Mouse (Mus musculus): ENCODE results near the gene Gm21987. TPM values are rescaled to one million over a fixed set of nuclear protein-coding genes. Genes with fewer than 3 reads are reported as not detected.

The Gm21987 gene
- polyA plus RNA-seq, 1 experiment from 2014 or later, result not detected

DNA sequence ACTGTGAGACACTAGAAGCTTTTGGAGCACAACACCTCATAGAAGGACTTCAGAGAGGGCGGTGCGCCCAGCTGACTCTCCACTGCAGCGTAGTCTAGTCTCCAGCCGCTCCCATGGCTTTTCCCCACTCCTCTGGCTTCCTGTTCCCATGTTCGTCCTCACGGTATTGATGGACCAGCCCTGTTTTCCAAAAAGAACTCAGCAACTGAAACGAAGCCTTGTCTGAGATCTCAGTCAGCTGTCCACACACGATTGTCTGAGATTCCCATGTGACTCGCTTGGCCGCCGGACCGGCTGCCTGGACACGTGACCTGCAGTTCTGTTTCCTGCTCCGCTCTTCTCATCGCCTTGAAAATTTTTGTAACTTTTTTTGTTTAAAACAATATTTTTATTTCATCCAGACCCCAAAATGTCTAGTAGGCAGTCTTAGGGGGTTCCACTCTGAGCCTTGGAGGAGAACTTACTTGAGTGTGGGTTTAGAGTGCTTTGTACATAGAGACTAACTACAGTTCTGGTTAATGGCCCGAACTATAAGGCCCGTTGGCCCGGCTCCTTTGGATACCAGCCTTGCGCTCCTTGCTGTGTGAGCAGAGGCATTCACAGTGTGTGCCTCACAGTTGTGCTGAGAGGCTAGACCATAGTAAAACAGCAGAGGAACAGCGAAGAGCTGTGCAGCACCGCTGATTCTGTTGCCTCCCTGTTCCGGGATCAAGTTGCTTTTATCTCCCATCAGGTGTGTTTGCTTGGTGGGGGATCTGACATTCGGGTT lies 45.5 kb downstream of the Gm21987 start:
- Histone ChIP-seq H3K4me1 (no peaks in the 10 kb centered on the region), H3K4me3 (no peak overlapping the region), H3K36me3 (no peaks in the 10 kb centered on the region), H3K9me3 (replicated peaks) (no peaks in the 10 kb centered on the region), H3K27ac (replicated peaks) (no peak overlapping the region), H3K27me3 (ENCODE audit: low read depth, poor library complexity, severe bottlenecking) (no peaks in the 10 kb centered on the region)
- 85% methylated on average over 23 of the region's 23 CpGs for WGBS
- DNase-seq (ENCODE audit: low spot score), result no peak

DNA sequence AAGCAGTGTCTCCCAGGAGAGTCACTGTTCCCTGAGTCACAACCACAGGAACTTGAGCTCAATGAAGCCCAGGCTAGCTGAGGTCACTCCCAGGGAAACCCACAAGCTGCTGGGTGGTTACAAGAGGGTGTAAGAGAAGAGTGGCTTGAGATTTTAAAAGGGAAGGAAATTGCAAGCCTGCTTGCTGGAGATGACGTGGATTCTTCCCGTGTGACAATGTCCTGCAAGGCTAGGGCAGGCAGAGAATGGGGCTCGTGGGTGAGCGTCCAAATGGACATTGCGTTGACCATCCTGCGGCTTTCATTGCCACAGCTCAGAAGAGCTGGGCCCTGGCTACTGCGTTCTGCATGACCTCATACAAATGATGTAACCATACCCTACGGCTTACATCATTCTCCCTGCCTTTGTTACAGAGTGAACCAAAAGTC lies 47.4 kb downstream of the Gm21987 start:
- Histone ChIP-seq H3K36me3 (no peaks in the 10 kb centered on the region), H3K9me3 (replicated peaks) (no peaks in the 10 kb centered on the region), H3K27ac (replicated peaks) (no peak overlapping the region), H3K27me3 (ENCODE audit: low read depth, poor library complexity, severe bottlenecking) (no peaks in the 10 kb centered on the region), H3K4me3 (no peak overlapping the region), H3K4me1 (peaks cover 2% of the 10 kb centered on the region)
- 89% methylated on average over 8 of the region's 8 CpGs for WGBS
- DNase-seq (ENCODE audit: low spot score), result no peak

DNA sequence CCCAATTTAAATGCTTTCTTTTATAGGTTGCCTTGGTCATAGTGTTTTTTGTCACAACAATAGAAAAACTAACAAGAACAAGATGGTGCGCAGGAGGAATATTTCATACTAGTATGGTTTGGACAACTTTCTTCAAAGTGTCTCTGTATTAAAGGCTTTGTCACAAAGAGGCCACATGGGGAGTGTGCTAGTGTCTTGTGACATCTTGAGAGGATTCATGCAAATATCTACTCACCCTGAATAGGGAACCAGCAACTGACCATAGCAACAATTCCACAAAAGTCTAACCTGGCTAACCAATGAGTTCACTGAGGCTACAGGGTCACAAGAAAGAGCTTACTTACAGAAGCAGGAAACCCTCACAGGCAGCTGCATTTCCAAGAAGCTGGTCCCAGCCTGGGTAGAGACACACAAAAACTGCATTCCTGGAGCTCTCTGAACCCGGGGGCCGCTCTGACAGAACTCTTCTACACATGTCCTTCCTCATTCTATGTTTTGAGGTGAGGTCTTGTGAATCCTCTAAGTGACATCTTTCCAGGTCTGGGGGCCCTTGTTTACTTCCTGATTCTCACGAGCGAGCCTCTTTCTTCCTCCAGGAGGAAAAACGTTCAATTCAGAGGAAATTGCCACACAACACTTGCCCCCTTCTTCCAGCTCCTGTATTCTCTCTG lies 48.4 kb downstream of the Gm21987 start:
- Histone ChIP-seq H3K9me3 (replicated peaks) (no peaks in the 10 kb centered on the region), H3K4me1 (peaks cover 12% of the 10 kb centered on the region), H3K4me3 (no peak overlapping the region), H3K36me3 (no peaks in the 10 kb centered on the region), H3K27me3 (ENCODE audit: low read depth, poor library complexity, severe bottlenecking) (no peaks in the 10 kb centered on the region), H3K27ac (replicated peaks) (no peak overlapping the region)
- no peak for DNase-seq (ENCODE audit: low spot score)
- WGBS, result 81% methylated on average over 6 of the region's 6 CpGs

DNA sequence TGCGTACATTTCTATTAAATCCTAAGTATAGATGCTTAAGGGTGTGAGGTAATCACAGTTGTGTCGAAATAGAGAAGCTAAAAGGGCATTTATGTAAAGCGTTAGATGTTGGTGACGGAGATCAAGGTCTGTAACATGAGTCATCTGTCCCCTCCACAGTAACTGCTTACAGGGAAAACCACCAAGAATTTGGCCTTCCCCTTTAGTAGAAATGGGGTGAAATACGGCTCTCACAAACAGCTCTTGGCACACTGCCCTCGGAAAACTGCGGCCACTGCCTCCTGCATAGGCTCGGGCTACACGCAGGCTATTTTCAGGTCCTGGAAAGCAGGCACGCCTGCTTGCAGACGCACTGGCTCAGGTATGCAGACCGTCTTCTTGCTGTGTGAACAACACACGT lies 49.3 kb downstream of the Gm21987 start:
- H3K27me3 ChIP-seq (ENCODE audit: low read depth, poor library complexity, severe bottlenecking), result no peaks in the 10 kb centered on the region
- no peak overlapping the region for H3K4me3 ChIP-seq
- WGBS, result 90% methylated on average over 13 of the region's 13 CpGs
- no peak for DNase-seq (ENCODE audit: low spot score)
- no peaks in the 10 kb centered on the region for H3K9me3 ChIP-seq (replicated peaks)
- H3K4me1 ChIP-seq, result peaks cover 19% of the 10 kb centered on the region
- no peak overlapping the region for H3K27ac ChIP-seq (replicated peaks)
- no peaks in the 10 kb centered on the region for H3K36me3 ChIP-seq

- H3K4me1 ChIP-seq, result peaks cover 19% of the 10 kb centered on the region
- no peak for DNase-seq (ENCODE audit: low spot score)
- H3K27me3 ChIP-seq (ENCODE audit: low read depth, poor library complexity, severe bottlenecking), result no peaks in the 10 kb centered on the region
- WGBS, result 87% methylated on average over 6 of the region's 6 CpGs
- no peak overlapping the region for H3K4me3 ChIP-seq
- H3K27ac ChIP-seq (replicated peaks), result no peak overlapping the region
- H3K36me3 ChIP-seq, result no peaks in the 10 kb centered on the region
- no peaks in the 10 kb centered on the region for H3K9me3 ChIP-seq (replicated peaks)
Measured at GRCm38 (mm10) chr16:38398266-38398665, 51.4 kb downstream of the Gm21987 start.

DNA sequence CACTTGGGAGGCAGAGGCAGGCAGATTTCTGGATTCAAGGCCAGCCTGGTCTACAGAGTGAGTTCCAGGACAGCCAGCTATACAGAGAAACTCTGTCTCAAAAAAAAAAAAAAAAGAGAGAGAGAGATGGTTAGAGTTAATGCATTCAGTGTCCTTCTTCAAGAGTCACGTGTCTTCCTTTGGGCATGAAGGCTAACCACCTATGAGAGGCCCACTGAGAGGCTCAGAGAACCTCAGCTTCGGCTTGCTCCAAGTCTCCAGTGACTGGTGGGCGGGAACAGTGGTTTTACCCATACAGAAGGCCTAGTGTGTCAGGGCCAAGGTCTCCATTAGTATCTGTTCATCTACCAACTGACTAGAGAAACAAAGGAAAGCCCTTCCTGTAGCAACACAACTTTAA lies 52.2 kb downstream of the Gm21987 start:
- H3K27me3 ChIP-seq (ENCODE audit: low read depth, poor library complexity, severe bottlenecking), result no peaks in the 10 kb centered on the region
- no peaks in the 10 kb centered on the region for H3K9me3 ChIP-seq (replicated peaks)
- DNase-seq (ENCODE audit: low spot score), result no peak
- H3K4me1 ChIP-seq, result peaks cover 19% of the 10 kb centered on the region
- WGBS, result 71% methylated on average over 3 of the region's 3 CpGs
- peak overlapping the region; percentile 82 for H3K27ac ChIP-seq (replicated peaks)
- peak overlapping the region; percentile 37 for H3K4me3 ChIP-seq
- no peaks in the 10 kb centered on the region for H3K36me3 ChIP-seq

DNA sequence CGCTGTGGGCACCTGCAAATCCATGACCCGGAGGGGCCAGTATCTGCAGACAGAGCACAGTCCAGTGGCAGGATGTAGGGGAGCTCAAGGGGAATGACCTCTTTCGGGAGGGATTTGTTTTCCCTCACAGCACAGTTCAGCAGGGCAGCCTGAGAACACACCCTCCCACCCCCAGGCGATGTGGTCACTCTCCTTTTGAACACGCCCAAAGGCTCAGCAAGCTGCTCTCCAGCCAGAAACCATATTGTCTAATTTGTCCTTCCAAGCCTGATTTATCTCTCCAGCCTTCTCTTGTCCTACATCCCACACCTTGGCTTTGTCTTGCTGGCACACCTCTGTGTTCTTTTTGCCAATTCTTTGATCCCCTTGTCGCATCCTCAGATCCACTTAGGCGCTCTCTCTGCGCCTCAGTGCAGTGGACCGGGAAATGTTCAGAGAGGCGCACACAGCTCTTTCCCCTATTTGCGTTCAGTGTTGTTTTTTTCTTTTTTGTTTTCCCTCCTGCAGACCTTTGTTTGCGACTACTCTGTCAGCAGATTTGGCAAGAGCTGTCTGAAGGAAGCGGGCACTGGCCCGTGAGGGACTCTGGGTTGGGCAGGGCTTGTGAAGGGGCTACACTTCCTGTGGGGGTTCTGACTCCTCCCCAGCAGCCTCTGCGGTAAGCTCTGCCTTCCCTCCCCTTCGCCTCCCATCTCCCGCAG lies 52.8 kb downstream of the Gm21987 start:
- Histone ChIP-seq H3K36me3 (no peaks in the 10 kb centered on the region), H3K9me3 (replicated peaks) (no peaks in the 10 kb centered on the region), H3K4me3 (peak overlapping the region; percentile 37), H3K4me1 (peaks cover 19% of the 10 kb centered on the region), H3K27me3 (ENCODE audit: low read depth, poor library complexity, severe bottlenecking) (no peaks in the 10 kb centered on the region), H3K27ac (replicated peaks) (peak overlapping the region; percentile 82)
- 8% methylated on average over 17 of the region's 17 CpGs for WGBS
- DNase-seq (ENCODE audit: low spot score), result peak; percentile 57

DNA sequence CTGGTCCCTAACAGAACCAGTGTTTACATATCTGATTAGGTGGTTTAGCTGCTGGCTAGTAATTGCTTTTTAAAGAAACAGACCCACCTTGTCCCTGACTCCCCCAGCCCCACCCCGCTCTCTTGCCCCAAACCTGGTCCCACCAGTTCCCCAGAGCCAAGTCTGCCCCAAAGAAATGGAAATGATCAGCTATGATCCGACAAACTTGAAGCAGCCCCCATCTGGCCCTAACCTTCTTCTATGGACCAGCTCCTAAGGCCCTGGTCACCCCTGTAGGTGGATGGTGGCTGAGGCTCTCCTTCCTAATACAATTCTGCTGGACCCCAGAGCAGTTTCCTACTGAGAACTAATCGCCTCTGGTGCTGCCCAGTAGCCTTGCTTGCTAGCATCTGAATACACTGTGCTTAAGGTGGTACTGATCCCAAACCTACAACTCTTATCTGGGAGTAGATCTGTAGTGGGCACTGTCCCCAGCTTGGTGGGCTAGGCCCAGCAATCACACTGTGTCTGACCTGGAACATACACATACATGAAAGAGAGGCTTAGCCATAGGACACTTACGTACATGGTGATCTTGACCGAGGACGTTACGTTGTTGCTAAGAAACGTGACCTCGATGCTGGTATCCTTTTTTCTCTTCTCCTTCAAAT lies 53.6 kb downstream of the Gm21987 start:
- H3K27me3 ChIP-seq (ENCODE audit: low read depth, poor library complexity, severe bottlenecking), result no peaks in the 10 kb centered on the region
- H3K4me3 ChIP-seq, result peak overlapping the region; percentile 37
- no peaks in the 10 kb centered on the region for H3K9me3 ChIP-seq (replicated peaks)
- H3K36me3 ChIP-seq, result no peaks in the 10 kb centered on the region
- H3K27ac ChIP-seq (replicated peaks), result peak overlapping the region; percentile 82
- no peak for DNase-seq (ENCODE audit: low spot score)
- 74% methylated on average over 9 of the region's 9 CpGs for WGBS
- peaks cover 19% of the 10 kb centered on the region for H3K4me1 ChIP-seq

GRCm38 (mm10) chr16:38401468-38401867 lies 54.6 kb downstream of the Gm21987 start:
- Histone ChIP-seq H3K4me1 (peaks cover 19% of the 10 kb centered on the region), H3K27me3 (ENCODE audit: low read depth, poor library complexity, severe bottlenecking) (no peaks in the 10 kb centered on the region), H3K9me3 (replicated peaks) (no peaks in the 10 kb centered on the region), H3K27ac (replicated peaks) (no peak overlapping the region), H3K4me3 (no peak overlapping the region), H3K36me3 (no peaks in the 10 kb centered on the region)
- no peak for DNase-seq (ENCODE audit: low spot score)
- WGBS, result 76% methylated on average over 6 of the region's 6 CpGs

- DNase-seq (ENCODE audit: low spot score), result no peak
- Histone ChIP-seq H3K4me3 (no peak overlapping the region), H3K9me3 (replicated peaks) (no peaks in the 10 kb centered on the region), H3K36me3 (no peaks in the 10 kb centered on the region), H3K27me3 (ENCODE audit: low read depth, poor library complexity, severe bottlenecking) (no peaks in the 10 kb centered on the region), H3K4me1 (peaks cover 19% of the 10 kb centered on the region), H3K27ac (replicated peaks) (no peak overlapping the region)
- WGBS, result 89% methylated on average over 7 of the region's 7 CpGs
Measured at GRCm38 (mm10) chr16:38403639-38404038, 56.8 kb downstream of the Gm21987 start.

GRCm38 (mm10) chr16:38406293-38406692 lies 59.5 kb downstream of the Gm21987 start:
- Histone ChIP-seq H3K36me3 (no peaks in the 10 kb centered on the region), H3K4me1 (no peaks in the 10 kb centered on the region), H3K27ac (replicated peaks) (no peak overlapping the region), H3K9me3 (replicated peaks) (no peaks in the 10 kb centered on the region), H3K4me3 (no peak overlapping the region), H3K27me3 (ENCODE audit: low read depth, poor library complexity, severe bottlenecking) (no peaks in the 10 kb centered on the region)
- WGBS, result 81% methylated on average over 5 of the region's 5 CpGs
- no peak for DNase-seq (ENCODE audit: low spot score)

- WGBS, result 86% methylated on average over 6 of the region's 6 CpGs
Measured at GRCm38 (mm10) chr16:38406708-38407107, 59.9 kb downstream of the Gm21987 start.

More at GRCm38 (mm10) chr16:38406708-38407107, 59.9 kb downstream of the Gm21987 start:
- no peak for DNase-seq (ENCODE audit: low spot score)
- no peaks in the 10 kb centered on the region for H3K27me3 ChIP-seq (ENCODE audit: low read depth, poor library complexity, severe bottlenecking)
- H3K4me3 ChIP-seq, result no peak overlapping the region
- no peak overlapping the region for H3K27ac ChIP-seq (replicated peaks)
- H3K9me3 ChIP-seq (replicated peaks), result no peaks in the 10 kb centered on the region
- H3K36me3 ChIP-seq, result no peaks in the 10 kb centered on the region
- H3K4me1 ChIP-seq, result no peaks in the 10 kb centered on the region

All from midbrain, embryonic 10.5 days (tissue).